Mouse (Mus musculus) lung, embryonic 14.5 days (tissue): ENCODE measurements around the gene Hist1h3d. TPM values are rescaled to one million over a fixed set of nuclear protein-coding genes. Genes with fewer than 3 reads are reported as not detected.
A peak's percentile ranks its signal among the peaks of the same experiment; 100 is the strongest.

ENCODE experiments used
- ATAC-seq: fragments of 200-750 bp; cut with Nextera tagmentation; 2 replicates; pipeline ENCODE4 v1.8.0; 2017; ENCODE audit warnings: mild to moderate bottlenecking, moderate TSS enrichment, moderate library complexity; ENCODE audit not compliant: insufficient read depth
- DNase-seq: peaks from one replicate; pipeline ENCODE4 v3.0.0-alpha.2; 2015
- H3K27ac ChIP-seq: fragments of 300-500 bp; sonication (generic); 2 replicates; pipeline ENCODE4 v1.5.1; 2014; ENCODE audit warnings: low read depth, mild to moderate bottlenecking, moderate library complexity
- H3K27me3 ChIP-seq: fragments of 300-500 bp; sonication (generic); 2 replicates; pipeline ENCODE4 v1.6.1; 2014; ENCODE audit warnings: low read length, control low read depth; ENCODE audit not compliant: insufficient read depth
- H3K36me3 ChIP-seq: fragments of 300-500 bp; sonication (generic); 2 replicates; pipeline ENCODE4 v1.6.1; 2014; ENCODE audit warnings: control low read depth; ENCODE audit not compliant: insufficient read depth
- H3K4me1 ChIP-seq: fragments of 300-500 bp; sonication (generic); 2 replicates; pipeline ENCODE4 v1.6.1; 2014; ENCODE audit warnings: antibody characterized with exemption, control low read depth; ENCODE audit not compliant: insufficient read depth
- H3K4me2 ChIP-seq: fragments of 300-500 bp; sonication (generic); 2 replicates; pipeline ENCODE4 v1.6.1; 2014; ENCODE audit warnings: mild to moderate bottlenecking
- H3K4me3 ChIP-seq: fragments of 300-500 bp; sonication (generic); 2 replicates; pipeline ENCODE4 v1.5.1; 2014; ENCODE audit warnings: low read depth, low read length
- H3K9ac ChIP-seq: fragments of 300-500 bp; sonication (generic); 2 replicates; pipeline ENCODE4 v1.6.1; 2014
- H3K9me3 ChIP-seq: fragments of 300-500 bp; sonication (generic); 2 replicates; pipeline ENCODE4 v1.6.1; 2016; ENCODE audit warnings: low read depth, low read length, control low read depth
- CTCF ChIP-seq: IDR thresholded peaks from 2 replicates; pipeline ENCODE4 v1.5.1; 2016; ENCODE audit warnings: antibody characterized with exemption, low read depth
- WGBS: fragments of 180-500 bp; shearing (Covaris S2); extraction: QIAGEN DNeasy Blood & Tissue Kit; methylation state at CpG from one replicate; pipeline ENCODE4 v1.1.7; 2014; 5-methylcytosine and 5-hydroxymethylcytosine counted together
- polyA plus RNA-seq: library from polyadenylated mRNA; unstranded; fragments of >200 nt; fragmentation: Nextera tagmentation; extraction: Ambion mirVana; gene quantifications from 2 replicates; pipeline ENCODE4 v1.2.1, GENCODE M21; 2014

Gene Hist1h3d
- polyA plus RNA-seq, 1 experiment from 2014 or later: 13.9 TPM

- H3K4me1 ChIP-seq: peaks cover 4% of the 10 kb centered on the region; the same call in 1 of the 2 replicates
- H3K9ac ChIP-seq: no peak overlapping the region
- no peaks in the 10 kb centered on the region for H3K27me3 ChIP-seq
- TF ChIP-seq CTCF: peak; percentile 82
- H3K36me3 ChIP-seq: no peaks in the 10 kb centered on the region
- H3K9me3 ChIP-seq: no peaks in the 10 kb centered on the region
- no peak overlapping the region for H3K27ac ChIP-seq
- no peak overlapping the region for H3K4me2 ChIP-seq
- peak; percentile 52; the same call in 1 of the 2 replicates for ATAC-seq
- DNase-seq: peak; percentile 93
- no peak overlapping the region for H3K4me3 ChIP-seq
- 4% methylated on average over 9 of the region's 9 CpGs for WGBS
Measured at GRCm38 (mm10) chr13:23597957-23598356, 22.4 kb downstream of the Hist1h3d start.

- H3K9me3 ChIP-seq: no peaks in the 10 kb centered on the region
- no peak overlapping the region for H3K4me3 ChIP-seq
- H3K27me3 ChIP-seq: no peaks in the 10 kb centered on the region
- no peak overlapping the region for H3K27ac ChIP-seq
- WGBS: 67% methylated on average over 7 of the region's 7 CpGs
- H3K9ac ChIP-seq: no peak overlapping the region
- DNase-seq: peak; percentile 32
- H3K4me2 ChIP-seq: no peak overlapping the region
- no peak for ATAC-seq
- TF ChIP-seq CTCF: no peak
- H3K36me3 ChIP-seq: no peaks in the 10 kb centered on the region
- no peaks in the 10 kb centered on the region for H3K4me1 ChIP-seq
Measured at GRCm38 (mm10) chr13:23603182-23603699, 27.7 kb downstream of the Hist1h3d start.

DNA sequence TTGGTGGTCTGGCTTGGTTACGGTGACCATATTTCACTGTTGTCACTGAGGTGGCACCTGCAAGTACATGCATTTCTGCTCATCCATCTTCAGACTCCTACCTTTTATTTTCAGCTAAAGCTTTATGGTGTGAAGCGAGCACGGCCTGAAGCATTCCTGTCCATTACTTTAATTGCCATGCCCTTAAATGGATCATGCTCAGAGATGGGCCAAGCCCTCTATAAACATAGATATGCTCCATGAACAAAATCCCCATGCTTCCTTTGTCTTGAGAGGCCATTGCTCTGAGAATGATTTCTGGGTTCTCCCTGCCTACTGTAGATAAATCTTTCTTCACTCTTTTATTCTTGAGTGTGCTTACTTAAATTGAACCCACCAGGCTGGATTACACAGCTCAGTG is 28.9 kb downstream of the Hist1h3d start:
- no peak for DNase-seq
- TF ChIP-seq CTCF: no peak
- Histone ChIP-seq H3K4me2 (no peak overlapping the region), H3K36me3 (no peaks in the 10 kb centered on the region), H3K27ac (no peak overlapping the region), H3K9me3 (no peaks in the 10 kb centered on the region), H3K9ac (no peak overlapping the region), H3K4me1 (no peaks in the 10 kb centered on the region), H3K27me3 (no peaks in the 10 kb centered on the region), H3K4me3 (no peak overlapping the region)
- ATAC-seq: no peak
- 91% methylated on average over 3 of the region's 3 CpGs for WGBS

- H3K4me2 ChIP-seq: no peak overlapping the region
Measured at GRCm38 (mm10) chr13:23605052-23605451, 29.5 kb downstream of the Hist1h3d start.

DNA sequence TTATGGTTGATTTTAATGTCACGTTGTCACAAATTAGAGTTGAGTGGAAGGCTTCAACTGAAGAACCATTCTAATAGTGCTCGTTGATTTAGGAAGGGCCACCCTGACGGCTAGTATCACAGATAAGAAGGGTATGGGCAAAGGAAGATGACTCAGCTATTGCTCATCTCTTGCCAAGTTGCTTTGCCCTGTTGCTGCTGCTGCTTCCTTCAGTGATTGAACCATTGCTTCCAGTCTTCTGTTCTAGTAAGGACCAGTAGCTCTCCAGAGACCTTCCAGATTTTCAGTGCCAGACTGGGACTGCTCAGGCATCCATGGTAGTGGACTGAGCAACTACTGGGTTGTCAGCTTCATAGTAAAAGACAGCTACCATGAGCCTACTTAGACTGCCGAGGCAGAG is 33.6 kb downstream of the Hist1h3d start:
- H3K36me3 ChIP-seq: no peaks in the 10 kb centered on the region
- no peaks in the 10 kb centered on the region for H3K27me3 ChIP-seq
- no peak overlapping the region for H3K27ac ChIP-seq
- H3K9ac ChIP-seq: no peak overlapping the region
- WGBS: 67% methylated on average over 4 of the region's 4 CpGs
- TF ChIP-seq CTCF: no peak
- H3K4me3 ChIP-seq: no peak overlapping the region
- ATAC-seq (no peak), DNase-seq (no peak)
- no peak overlapping the region for H3K4me2 ChIP-seq
- no peaks in the 10 kb centered on the region for H3K4me1 ChIP-seq
- no peaks in the 10 kb centered on the region for H3K9me3 ChIP-seq

More at GRCm38 (mm10) chr13:23605052-23605451, 29.5 kb downstream of the Hist1h3d start:
- 89% methylated on average over 3 of the region's 3 CpGs for WGBS
- Histone ChIP-seq H3K9ac (no peak overlapping the region), H3K27ac (no peak overlapping the region), H3K27me3 (no peaks in the 10 kb centered on the region), H3K9me3 (no peaks in the 10 kb centered on the region), H3K4me3 (no peak overlapping the region), H3K36me3 (no peaks in the 10 kb centered on the region), H3K4me1 (no peaks in the 10 kb centered on the region)
- no peak for TF ChIP-seq CTCF
- ATAC-seq: no peak
- DNase-seq: no peak

- H3K4me2 ChIP-seq: no peak overlapping the region
- no peaks in the 10 kb centered on the region for H3K9me3 ChIP-seq
- H3K36me3 ChIP-seq: no peaks in the 10 kb centered on the region
- H3K4me3 ChIP-seq: no peak overlapping the region
- no peak overlapping the region for H3K9ac ChIP-seq
- no peak for TF ChIP-seq CTCF
- H3K27me3 ChIP-seq: no peaks in the 10 kb centered on the region
- no peak for DNase-seq
- no peaks in the 10 kb centered on the region for H3K4me1 ChIP-seq
- no peak for ATAC-seq
- H3K27ac ChIP-seq: no peak overlapping the region
Measured at GRCm38 (mm10) chr13:23609844-23610243, 34.3 kb downstream of the Hist1h3d start.

GRCm38 (mm10) chr13:23610393-23610792 is 34.8 kb downstream of the Hist1h3d start:
- H3K36me3 ChIP-seq: no peaks in the 10 kb centered on the region
- TF ChIP-seq CTCF: no peak
- DNase-seq: no peak
- no peaks in the 10 kb centered on the region for H3K9me3 ChIP-seq
- H3K4me1 ChIP-seq: no peaks in the 10 kb centered on the region
- no peaks in the 10 kb centered on the region for H3K27me3 ChIP-seq
- no peak overlapping the region for H3K4me3 ChIP-seq
- H3K27ac ChIP-seq: no peak overlapping the region
- no peak overlapping the region for H3K4me2 ChIP-seq
- ATAC-seq: no peak
- WGBS: 80% methylated on average over 2 of the region's 2 CpGs
- no peak overlapping the region for H3K9ac ChIP-seq

GRCm38 (mm10) chr13:23611638-23612037 is 36.1 kb downstream of the Hist1h3d start:
- 88% methylated on average over 3 of the region's 3 CpGs for WGBS
- H3K4me2 ChIP-seq: no peak overlapping the region
- H3K36me3 ChIP-seq: no peaks in the 10 kb centered on the region
- H3K27ac ChIP-seq: no peak overlapping the region
- no peaks in the 10 kb centered on the region for H3K27me3 ChIP-seq
- no peaks in the 10 kb centered on the region for H3K4me1 ChIP-seq
- no peaks in the 10 kb centered on the region for H3K9me3 ChIP-seq
- no peak for ATAC-seq
- H3K4me3 ChIP-seq: no peak overlapping the region
- no peak overlapping the region for H3K9ac ChIP-seq
- DNase-seq: no peak
- no peak for TF ChIP-seq CTCF
